28 mouse cellular contexts compared by ENCODE assay signal in genomic region chr9:61060958-61061357, GRCm38 (mm10).
DNase-seq lines count a peak whose midpoint lies in the region; ATAC-seq and TF ChIP-seq lines count a peak whose summit lies in the region.
"Had no signal": no experiment of that assay in that cellular context is flagged by ENCODE, and none has a peak within 500 bp of the region (broad histone marks: within the 10 kb centered on the region; RNA-seq: fewer than 3 reads in every experiment).

No protein-coding gene starts in this region.

- 0 out of 2 replicates have a peak, but pooled peaks cover 3% of the 10 kb centered on the region for H3K4me1 ChIP-seq in lung, embryonic 14.5 days (ENCODE audit: insufficient read depth)
- H3K4me1 ChIP-seq in lung, postnatal 0 days (ENCODE audit: insufficient read depth, low read depth, low read length), result peaks cover 10% of the 10 kb centered on the region; the same call in 1 of the 2 replicates
- H3K4me1 ChIP-seq in hindbrain, embryonic 12.5 days, result peaks cover 17% of the 10 kb centered on the region

- peak; percentile 57 for DNase-seq in lung, embryonic 14.5 days
- no peak for DNase-seq in lung, adult 18-20 months
- DNase-seq in lung, postnatal 0 days (ENCODE audit: low spot score), result peak; percentile 77
- no peak for DNase-seq in lung, postnatal 14 days
- peak; percentile 44 for DNase-seq in thymus, postnatal 0 days (ENCODE audit: low spot score)
- no peak for DNase-seq in thymus, adult 18-20 months
- peak; percentile 20 for DNase-seq in yolk sac, embryonic 10.5 days (ENCODE audit: low spot score)
- DNase-seq: adrenal gland, adult 8-10 months; adrenal gland, postnatal 25 days; cerebellum, adult 11-12 months; cerebellum, adult 8-10 months; cerebellum, postnatal 10 days; cerebellum, postnatal 36 days; embryo, embryonic 11 days; gastrocnemius, postnatal 25 days; heart, adult 18-20 months; heart, postnatal 14 days had no signal

- H3K27me3 ChIP-seq in lung, embryonic 14.5 days (ENCODE audit: insufficient read depth, low read length), result no peaks in the 10 kb centered on the region; the same call in 1 of the 2 replicates
- H3K27me3 ChIP-seq in lung, postnatal 0 days (replicated peaks; ENCODE audit: insufficient read depth, low read length), result 0 out of 2 replicates have a peak, but pooled peaks cover 3% of the 10 kb centered on the region
- peaks cover 16% of the 10 kb centered on the region for H3K27me3 ChIP-seq in hindbrain, embryonic 12.5 days
- H3K27me3 ChIP-seq: forebrain, embryonic 15.5 days had no signal

- 45% methylated on average over 8 of the region's 8 CpGs for WGBS in lung, embryonic 14.5 days
- 45% methylated on average over 8 of the region's 8 CpGs for whole genome bisulfite sequencing in lung, postnatal 0 days
- 79% methylated on average over 8 of the region's 8 CpGs for WGBS in hindbrain, embryonic 12.5 days

- ATAC-seq in lung, embryonic 14.5 days (ENCODE audit: insufficient read depth), result no peak; the same call in 1 of the 2 replicates
- peak; percentile 72 for ATAC-seq in lung, postnatal 0 days
- no peak for ATAC-seq in hindbrain, embryonic 12.5 days (ENCODE audit: low FRiP score)
- ATAC-seq: CD4-positive, CD25-positive, alpha-beta regulatory T cell, adult 4 months; forebrain, embryonic 15.5 days; hindbrain, embryonic 16.5 days had no signal

- peak; percentile 75 for TF ChIP-seq EP300 in lung, postnatal 0 days (IDR thresholded peaks at IDR 0.05)

- H3K4me2 ChIP-seq in lung, embryonic 14.5 days, result no peak overlapping the region
- H3K4me2 ChIP-seq in lung, postnatal 0 days (replicated peaks; ENCODE audit: low read depth, low read length), result no peak overlapping the region
- no peak overlapping the region for H3K4me2 ChIP-seq in hindbrain, embryonic 12.5 days (replicated peaks)
- H3K4me2 ChIP-seq: embryonic facial prominence, embryonic 13.5 days; forebrain, embryonic 12.5 days; forebrain, embryonic 15.5 days; heart, embryonic 12.5 days; heart, embryonic 15.5 days; hindbrain, embryonic 13.5 days had no signal

- no peak for TF ChIP-seq CTCF in lung, embryonic 14.5 days (IDR thresholded peaks at IDR 0.05; ENCODE audit: low read depth)
- TF ChIP-seq CTCF in lung, postnatal 0 days (IDR thresholded peaks at IDR 0.05), result no peak

- no peak overlapping the region for H3K9ac ChIP-seq in lung, embryonic 14.5 days
- H3K9ac ChIP-seq in lung, postnatal 0 days (replicated peaks; ENCODE audit: low read depth), result no peak overlapping the region
- H3K9ac ChIP-seq in hindbrain, embryonic 12.5 days, result no peak overlapping the region
- H3K9ac ChIP-seq: embryonic facial prominence, embryonic 13.5 days; forebrain, embryonic 12.5 days; forebrain, embryonic 15.5 days; heart, embryonic 12.5 days; heart, embryonic 15.5 days; hindbrain, embryonic 13.5 days had no signal

- no peaks in the 10 kb centered on the region for H3K9me3 ChIP-seq in lung, embryonic 14.5 days (ENCODE audit: low read depth, low read length)
- no peaks in the 10 kb centered on the region for H3K9me3 ChIP-seq in lung, postnatal 0 days (ENCODE audit: low read length)
- H3K9me3 ChIP-seq in hindbrain, embryonic 12.5 days (replicated peaks), result peaks cover 7% of the 10 kb centered on the region; the same call in 1 of the 2 replicates
- H3K9me3 ChIP-seq: embryonic facial prominence, embryonic 13.5 days; forebrain, embryonic 15.5 days; heart, embryonic 15.5 days had no signal

- H3K27ac ChIP-seq in lung, embryonic 14.5 days (ENCODE audit: low read depth), result 0 out of 2 replicates have a peak overlapping the region, but pooled peaks have one; percentile 9
- H3K27ac ChIP-seq in lung, postnatal 0 days (ENCODE audit: low read length), result no peak overlapping the region
- H3K27ac ChIP-seq in hindbrain, embryonic 12.5 days, result no peak overlapping the region
- H3K27ac ChIP-seq: embryonic facial prominence, embryonic 10.5 days; embryonic facial prominence, embryonic 13.5 days; forebrain, embryonic 12.5 days; forebrain, embryonic 15.5 days; heart, embryonic 15.5 days; hindbrain, embryonic 13.5 days had no signal

- H3K36me3 ChIP-seq in lung, embryonic 14.5 days (ENCODE audit: insufficient read depth), result no peaks in the 10 kb centered on the region
- H3K36me3 ChIP-seq in lung, postnatal 0 days (ENCODE audit: insufficient read depth, low read length), result no peaks in the 10 kb centered on the region
- H3K36me3 ChIP-seq in hindbrain, embryonic 12.5 days, result no peaks in the 10 kb centered on the region
- H3K36me3 ChIP-seq: embryonic facial prominence, embryonic 13.5 days; forebrain, embryonic 12.5 days; forebrain, embryonic 15.5 days; heart, embryonic 12.5 days; heart, embryonic 15.5 days; hindbrain, embryonic 13.5 days had no signal

- H3K4me3 ChIP-seq in lung, embryonic 14.5 days (ENCODE audit: low read depth, low read length), result no peak overlapping the region
- no peak overlapping the region for H3K4me3 ChIP-seq in lung, postnatal 0 days (ENCODE audit: low read depth, low read length)
- H3K4me3 ChIP-seq in hindbrain, embryonic 12.5 days, result no peak overlapping the region
- H3K4me3 ChIP-seq: embryonic facial prominence, embryonic 10.5 days; embryonic facial prominence, embryonic 13.5 days; erythroblast, embryonic 14.5 days; forebrain, embryonic 12.5 days; forebrain, embryonic 15.5 days; heart, embryonic 12.5 days; heart, embryonic 15.5 days; hindbrain, embryonic 13.5 days had no signal

Comparison
In these comparisons a context has a peak if more than half of its experiments do, and no peak if none do; other contexts are left out.
1. DNase-seq: peak in lung, embryonic 14.5 days (single experiment), lung, postnatal 0 days (single experiment), thymus, postnatal 0 days (single experiment) and yolk sac, embryonic 10.5 days (single experiment); none in lung, adult 18-20 months (0 of 2), lung, postnatal 14 days (single experiment) and thymus, adult 18-20 months (0 of 2).